Mouse (Mus musculus) adrenal gland, adult 2 months (tissue): ENCODE measurements around the gene Etv6. TPM values are rescaled to one million over a fixed set of nuclear protein-coding genes. Genes with fewer than 3 reads are reported as not detected.

Experiments used
- DNase-seq: peaks from one replicate; pipeline ENCODE4 v3.0.0; 2021
- polyA plus RNA-seq: library from polyadenylated mRNA; depleted of rRNA; stranded (reverse); fragments of >200 nt; gene quantifications from 2 replicates; pipeline ENCODE4 v1.2.3, GENCODE M21; 2012
- total RNA-seq, 2 experiments: library from RNA; stranded (reverse); gene quantifications; 2 replicates each; pipeline ENCODE4 v1.2.3; 2021

Etv6 gene
- total and polyA plus RNA-seq, 3 experiments, result 33.0 to 60.5 (median 36.5) TPM

- DNase-seq, result no peak
Measured at GRCm38 (mm10) chr6:134075031-134075430, 39.5 kb downstream of the Etv6 start.

- DNase-seq, result no peak
Measured at GRCm38 (mm10) chr6:134078016-134078415, 42.5 kb downstream of the Etv6 start.

- DNase-seq, result no peak
Measured at GRCm38 (mm10) chr6:134079112-134079511, 43.6 kb downstream of the Etv6 start.

GRCm38 (mm10) chr6:134079563-134079962 is 44.1 kb downstream of the Etv6 start:
- no peak for DNase-seq

- DNase-seq, result no peak
Measured at GRCm38 (mm10) chr6:134080946-134081345, 45.4 kb downstream of the Etv6 start.

- DNase-seq, result peak; percentile 73
Measured at GRCm38 (mm10) chr6:134082229-134082920, 46.9 kb downstream of the Etv6 start.

- DNase-seq, result no peak
Measured at GRCm38 (mm10) chr6:134083428-134083827, 47.9 kb downstream of the Etv6 start.

- DNase-seq, result no peak
Measured at GRCm38 (mm10) chr6:134086351-134086750, 50.9 kb downstream of the Etv6 start.

GRCm38 (mm10) chr6:134087709-134088108 is 52.2 kb downstream of the Etv6 start:
- DNase-seq, result no peak

- DNase-seq, result peak; percentile 68
Measured at GRCm38 (mm10) chr6:134089671-134090377, 54.3 kb downstream of the Etv6 start.

- DNase-seq, result no peak
Measured at GRCm38 (mm10) chr6:134090378-134090692, 54.8 kb downstream of the Etv6 start.

GRCm38 (mm10) chr6:134090875-134091274 is 55.4 kb downstream of the Etv6 start:
- no peak for DNase-seq

GRCm38 (mm10) chr6:134091398-134091801 is 55.9 kb downstream of the Etv6 start:
- no peak for DNase-seq

- no peak for DNase-seq
Measured at GRCm38 (mm10) chr6:134094066-134094465, 58.6 kb downstream of the Etv6 start.

GRCm38 (mm10) chr6:134094620-134095019 is 59.1 kb downstream of the Etv6 start:
- no peak for DNase-seq

GRCm38 (mm10) chr6:134095582-134095981 is 60.1 kb downstream of the Etv6 start:
- DNase-seq, result no peak

GRCm38 (mm10) chr6:134099976-134100743 is 64.7 kb downstream of the Etv6 start:
- peak; percentile 71 for DNase-seq

GRCm38 (mm10) chr6:134102396-134102795 is 66.9 kb downstream of the Etv6 start:
- no peak for DNase-seq

GRCm38 (mm10) chr6:134103519-134103918 is 68.0 kb downstream of the Etv6 start:
- no peak for DNase-seq

GRCm38 (mm10) chr6:134105514-134106201 is 70.2 kb downstream of the Etv6 start:
- peak; percentile 53 for DNase-seq

- no peak for DNase-seq
Measured at GRCm38 (mm10) chr6:134107696-134108095, 72.2 kb downstream of the Etv6 start.

GRCm38 (mm10) chr6:134109675-134110074 is 74.2 kb downstream of the Etv6 start:
- no peak for DNase-seq
